In genomic region chr7:66120702-66121396, GRCm38 (mm10) we compare ENCODE assay signal across 12 mouse cellular contexts. TPM values are rescaled to one million over a fixed set of nuclear protein-coding genes. Genes with fewer than 3 reads are reported as not detected.
DNase-seq lines count a peak whose midpoint lies in the region; ATAC-seq and TF ChIP-seq lines count a peak whose summit lies in the region.
"Had no signal": no experiment of that assay in that cellular context is flagged by ENCODE, and none has a peak within 500 bp of the region (broad histone marks: within the 10 kb centered on the region; RNA-seq: fewer than 3 reads in every experiment).

No protein-coding gene starts in this region.

- peak overlapping the region; percentile 43; the same call in 1 of the 2 replicates for H3K27ac ChIP-seq in liver, embryonic 15.5 days (replicated peaks)
- no peak overlapping the region for H3K27ac ChIP-seq in liver, embryonic 12.5 days
- peak overlapping the region; percentile 51; the same call in 1 of the 2 replicates for H3K27ac ChIP-seq in brown adipose tissue, adult 24 weeks (replicated peaks; ENCODE audit: low read depth, low read length)
- H3K27ac ChIP-seq in midbrain, embryonic 15.5 days, result 0 out of 2 replicates have a peak overlapping the region, but pooled peaks have one; percentile 50
- H3K27ac ChIP-seq in intestine, postnatal 0 days (ENCODE audit: low read depth, low read length), result no peak overlapping the region

- DNase-seq in layer of hippocampus, adult 9-10 months (ENCODE audit: low spot score), result no peak
- DNase-seq: heart, adult 18-20 months; heart, postnatal 4 days; kidney, postnatal 4 days; lung, postnatal 10 days; right cerebral cortex, postnatal 14 days had no signal

- TF ChIP-seq CTCF in intestine, postnatal 0 days (IDR thresholded peaks at IDR 0.05; ENCODE audit: low read depth), result no peak

- H3K4me1 ChIP-seq in liver, embryonic 15.5 days (replicated peaks), result peaks cover 62% of the 10 kb centered on the region
- peaks cover 72% of the 10 kb centered on the region for H3K4me1 ChIP-seq in liver, embryonic 12.5 days
- H3K4me1 ChIP-seq in brown adipose tissue, adult 24 weeks (ENCODE audit: control insufficient read depth, insufficient read depth, insufficient read length, low read length), result peaks cover 9% of the 10 kb centered on the region
- peaks cover 39% of the 10 kb centered on the region for H3K4me1 ChIP-seq in midbrain, embryonic 15.5 days
- no peaks in the 10 kb centered on the region for H3K4me1 ChIP-seq in intestine, postnatal 0 days (replicated peaks; ENCODE audit: control insufficient read depth, insufficient read depth, low read length)

- H3K4me2 ChIP-seq in liver, embryonic 15.5 days, result no peak overlapping the region
- H3K4me2 ChIP-seq in liver, embryonic 12.5 days, result no peak overlapping the region
- no peak overlapping the region for H3K4me2 ChIP-seq in midbrain, embryonic 15.5 days
- no peak overlapping the region for H3K4me2 ChIP-seq in intestine, postnatal 0 days (replicated peaks; ENCODE audit: low read depth)

- ATAC-seq in liver, embryonic 15.5 days (ENCODE audit: insufficient read depth), result no peak
- no peak for ATAC-seq in liver, embryonic 12.5 days
- ATAC-seq in activated CD4-positive, CD25-positive, alpha-beta regulatory T cell, adult 4 months, result peak; percentile 32
- ATAC-seq in midbrain, embryonic 15.5 days (replicated peaks), result no peak
- ATAC-seq in intestine, postnatal 0 days, result no peak

- H3K36me3 ChIP-seq in liver, embryonic 15.5 days (replicated peaks), result peaks cover 16% of the 10 kb centered on the region
- H3K36me3 ChIP-seq in liver, embryonic 12.5 days, result peaks cover 36% of the 10 kb centered on the region
- H3K36me3 ChIP-seq in midbrain, embryonic 15.5 days (replicated peaks), result no peaks in the 10 kb centered on the region; the same call in 1 of the 2 replicates
- 0 out of 2 replicates have a peak, but pooled peaks cover 5% of the 10 kb centered on the region for H3K36me3 ChIP-seq in intestine, postnatal 0 days (ENCODE audit: control insufficient read depth, insufficient read depth)

- no peak overlapping the region for H3K9ac ChIP-seq in liver, embryonic 15.5 days
- H3K9ac ChIP-seq in liver, embryonic 12.5 days, result no peak overlapping the region
- no peak overlapping the region for H3K9ac ChIP-seq in midbrain, embryonic 15.5 days
- no peak overlapping the region for H3K9ac ChIP-seq in intestine, postnatal 0 days (ENCODE audit: low read depth, low read length)

- no peaks in the 10 kb centered on the region for H3K9me3 ChIP-seq in liver, embryonic 15.5 days (replicated peaks)
- H3K9me3 ChIP-seq in liver, embryonic 12.5 days (replicated peaks), result no peaks in the 10 kb centered on the region
- H3K9me3 ChIP-seq in midbrain, embryonic 15.5 days, result no peaks in the 10 kb centered on the region
- no peaks in the 10 kb centered on the region for H3K9me3 ChIP-seq in intestine, postnatal 0 days (ENCODE audit: control insufficient read depth)

- WGBS in liver, embryonic 15.5 days (ENCODE audit: insufficient replicate concordance), result 27% methylated on average over 7 of the region's 7 CpGs
- WGBS in liver, embryonic 12.5 days (ENCODE audit: insufficient replicate concordance), result 41% methylated on average over 7 of the region's 7 CpGs
- 59% methylated on average over 7 of the region's 7 CpGs for WGBS in midbrain, embryonic 15.5 days
- 70% methylated on average over 7 of the region's 7 CpGs for WGBS in intestine, postnatal 0 days

- no peaks in the 10 kb centered on the region for H3K27me3 ChIP-seq in liver, embryonic 15.5 days
- no peaks in the 10 kb centered on the region for H3K27me3 ChIP-seq in liver, embryonic 12.5 days (replicated peaks)
- no peaks in the 10 kb centered on the region for H3K27me3 ChIP-seq in midbrain, embryonic 15.5 days (replicated peaks)
- no peaks in the 10 kb centered on the region for H3K27me3 ChIP-seq in intestine, postnatal 0 days (replicated peaks; ENCODE audit: control insufficient read depth, insufficient read depth, low read length)

- H3K4me3 ChIP-seq in liver, embryonic 15.5 days (replicated peaks), result no peak overlapping the region
- H3K4me3 ChIP-seq in liver, embryonic 12.5 days, result no peak overlapping the region
- H3K4me3 ChIP-seq in brown adipose tissue, adult 24 weeks (ENCODE audit: insufficient read depth, low read depth, low read length), result no peak overlapping the region
- H3K4me3 ChIP-seq in midbrain, embryonic 15.5 days, result no peak overlapping the region
- H3K4me3 ChIP-seq in intestine, postnatal 0 days (ENCODE audit: low read depth, low read length), result no peak overlapping the region

RNA-seq across cellular contexts. Expression of gene Chsy1, which starts 11.5 kb away (rescaled TPM):
- polyA plus RNA-seq in liver, embryonic 15.5 days (2015; fragmentation: Nextera tagmentation; extraction: Ambion mirVana), result 6.2 and 6.3 TPM in 2 replicates
- 11.3 and 12.0 TPM in 2 replicates for polyA plus RNA-seq in liver, embryonic 12.5 days (2016; fragmentation: Nextera tagmentation; extraction: Ambion mirVana)
- polyA plus RNA-seq in activated CD4-positive, CD25-positive, alpha-beta regulatory T cell, adult 4 months (2017; shearing (Covaris generic)), result 10 to 100 TPM; 12.3 to 13.3 TPM
- 4.8 and 5.5 TPM in 2 replicates for polyA plus RNA-seq in brown adipose tissue, adult 24 weeks (2012; ENCODE audit: insufficient read depth, insufficient read length, missing spikeins)
- 10.0 and 10.7 TPM in 2 replicates for polyA plus RNA-seq in midbrain, embryonic 15.5 days (2015; fragmentation: Nextera tagmentation; extraction: Ambion mirVana)
- 4.4 and 4.6 TPM in 2 replicates for polyA plus RNA-seq in intestine, postnatal 0 days (2015; fragmentation: Nextera tagmentation; extraction: Ambion mirVana)

RNA-seq across cellular contexts. Expression of gene Selenos, which starts 41.4 kb away (rescaled TPM):
- 63.2 and 65.4 TPM in 2 replicates for polyA plus RNA-seq in liver, embryonic 15.5 days (2015; fragmentation: Nextera tagmentation; extraction: Ambion mirVana)
- 60.7 and 65.5 TPM in 2 replicates for polyA plus RNA-seq in liver, embryonic 12.5 days (2016; fragmentation: Nextera tagmentation; extraction: Ambion mirVana)
- 100 to 1,000 TPM; 188 to 201 TPM for polyA plus RNA-seq in activated CD4-positive, CD25-positive, alpha-beta regulatory T cell, adult 4 months (2017; shearing (Covaris generic))
- polyA plus RNA-seq in brown adipose tissue, adult 24 weeks (2012; ENCODE audit: insufficient read depth, insufficient read length, missing spikeins), result 45.9 and 48.0 TPM in 2 replicates
- polyA plus RNA-seq in midbrain, embryonic 15.5 days (2015; fragmentation: Nextera tagmentation; extraction: Ambion mirVana), result 80.2 and 84.7 TPM in 2 replicates
- polyA plus RNA-seq in intestine, postnatal 0 days (2015; fragmentation: Nextera tagmentation; extraction: Ambion mirVana), result 155 and 156 TPM in 2 replicates

Comparison
In these comparisons a context has a peak if more than half of its experiments do, and no peak if none do; other contexts are left out.
1. H3K27ac ChIP-seq: peak in liver, embryonic 15.5 days (single experiment), brown adipose tissue, adult 24 weeks (single experiment) and midbrain, embryonic 15.5 days (single experiment); none in liver, embryonic 12.5 days (single experiment) and intestine, postnatal 0 days (single experiment).